Mouse (Mus musculus) hindbrain, embryonic 14.5 days (tissue): ENCODE data around the gene Ccdc170. TPM values are rescaled to one million over a fixed set of nuclear protein-coding genes. Genes with fewer than 3 reads are reported as not detected.

ENCODE experiments used
- ATAC-seq: fragments of 200-750 bp; cut with Nextera tagmentation; 2 replicates; pipeline ENCODE4 v1.8.0; 2017; ENCODE audit warnings: moderate number of reproducible peaks, mild to moderate bottlenecking, moderate TSS enrichment, moderate library complexity; ENCODE audit not compliant: low FRiP score
- DNase-seq: peaks from one replicate; pipeline ENCODE4 v3.0.0-alpha.2; 2015; ENCODE audit warnings: low spot score
- H3K27ac ChIP-seq: fragments of 300-500 bp; sonication (generic); 2 replicates; pipeline ENCODE4 v1.5.1; 2014; ENCODE audit warnings: mild to moderate bottlenecking, moderate library complexity
- H3K27me3 ChIP-seq: fragments of 300-500 bp; sonication (generic); 2 replicates; pipeline ENCODE4 v1.6.1; 2014; ENCODE audit warnings: mild to moderate bottlenecking, low read length, mixed read lengths; ENCODE audit not compliant: control insufficient read depth, insufficient read depth
- H3K36me3 ChIP-seq: fragments of 300-500 bp; sonication (generic); replicated peaks from 2 replicates; pipeline ENCODE4 v1.6.1; 2014; ENCODE audit not compliant: control insufficient read depth, insufficient read depth
- H3K4me1 ChIP-seq: fragments of 300-500 bp; sonication (generic); replicated peaks from 2 replicates; pipeline ENCODE4 v1.6.1; 2014; ENCODE audit warnings: antibody characterized with exemption, low read length, mixed read lengths; ENCODE audit not compliant: control insufficient read depth, insufficient read depth
- H3K4me2 ChIP-seq: fragments of 300-500 bp; sonication (generic); replicated peaks from 2 replicates; pipeline ENCODE4 v1.6.1; 2014; ENCODE audit warnings: mild to moderate bottlenecking, moderate library complexity
- H3K4me3 ChIP-seq: fragments of 300-500 bp; sonication (generic); replicated peaks from 2 replicates; pipeline ENCODE4 v1.5.1; 2014; ENCODE audit warnings: mild to moderate bottlenecking, low read length
- H3K9ac ChIP-seq: fragments of 300-500 bp; sonication (generic); 2 replicates; pipeline ENCODE4 v1.6.1; 2014
- H3K9me3 ChIP-seq: fragments of 300-500 bp; sonication (generic); 2 replicates; pipeline ENCODE4 v1.6.1; 2016; ENCODE audit warnings: low read length; ENCODE audit not compliant: control insufficient read depth
- WGBS: fragments of 180-500 bp; shearing (Covaris S2); extraction: QIAGEN DNeasy Blood & Tissue Kit; methylation state at CpG from one replicate; pipeline ENCODE4 v1.1.7; 2014; 5-methylcytosine and 5-hydroxymethylcytosine counted together
- polyA plus RNA-seq: library from polyadenylated mRNA; unstranded; fragments of >200 nt; fragmentation: Nextera tagmentation; extraction: Ambion mirVana; gene quantifications from 2 replicates; pipeline ENCODE4 v1.2.1, GENCODE M21; 2014

Ccdc170 gene
- polyA plus RNA-seq, 1 experiment from 2014 or later = 0.70 TPM

DNA sequence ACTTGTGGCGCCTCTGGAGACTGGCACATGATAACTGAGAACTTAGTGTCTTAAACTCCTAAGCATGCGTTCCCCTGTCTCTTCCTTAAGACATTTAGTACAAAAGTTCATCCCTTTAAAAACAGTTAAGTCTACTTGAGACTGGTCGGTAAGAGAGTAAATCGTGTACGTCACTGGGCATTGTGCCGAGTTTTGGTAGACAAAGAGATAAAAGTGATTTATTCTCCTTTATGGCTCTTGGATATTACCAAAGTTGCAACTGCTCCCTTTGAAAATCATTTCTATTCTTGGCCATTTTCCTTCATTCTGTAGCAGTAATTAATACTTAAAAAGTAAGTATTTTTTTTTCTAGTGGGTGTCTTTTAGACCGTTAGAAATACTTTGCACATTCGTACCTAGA lies 20.9 kb downstream of the Ccdc170 start:
- WGBS = 94% methylated on average over 8 of the region's 8 CpGs
- ATAC-seq (no peak), DNase-seq (no peak)
- Histone ChIP-seq H3K9ac (no peak overlapping the region), H3K27ac (no peak overlapping the region), H3K36me3 (no peaks in the 10 kb centered on the region), H3K27me3 (no peaks in the 10 kb centered on the region), H3K4me1 (no peaks in the 10 kb centered on the region), H3K9me3 (no peaks in the 10 kb centered on the region), H3K4me2 (no peak overlapping the region), H3K4me3 (no peak overlapping the region)

DNA sequence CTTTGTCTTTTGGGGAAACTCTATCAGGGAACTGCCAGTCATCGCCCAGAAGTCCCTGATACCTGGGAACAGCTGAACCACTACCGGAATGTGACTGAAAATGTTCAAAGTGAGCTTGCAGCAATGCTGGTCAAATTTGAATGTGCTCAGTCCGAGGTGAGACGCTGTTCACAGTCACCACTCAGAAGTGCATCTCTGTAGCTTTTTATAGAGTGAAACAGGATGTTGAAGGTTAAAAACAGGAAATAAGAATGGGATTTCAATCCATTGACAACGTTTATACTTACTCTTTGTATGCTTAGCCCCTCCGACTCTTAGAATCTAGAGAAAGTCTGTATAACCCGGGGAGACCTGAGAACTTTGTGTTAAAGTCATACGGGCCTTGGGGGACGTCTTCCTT lies 30.4 kb downstream of the Ccdc170 start:
- no peak for DNase-seq
- 87% methylated on average over 9 of the region's 9 CpGs for WGBS
- no peaks in the 10 kb centered on the region for H3K4me1 ChIP-seq
- H3K36me3 ChIP-seq = no peaks in the 10 kb centered on the region
- ATAC-seq = no peak
- no peak overlapping the region for H3K27ac ChIP-seq
- no peak overlapping the region for H3K4me3 ChIP-seq
- no peaks in the 10 kb centered on the region for H3K27me3 ChIP-seq
- H3K9me3 ChIP-seq = 0 out of 2 replicates have a peak, but pooled peaks cover 11% of the 10 kb centered on the region
- H3K4me2 ChIP-seq = no peak overlapping the region
- H3K9ac ChIP-seq = no peak overlapping the region

DNA sequence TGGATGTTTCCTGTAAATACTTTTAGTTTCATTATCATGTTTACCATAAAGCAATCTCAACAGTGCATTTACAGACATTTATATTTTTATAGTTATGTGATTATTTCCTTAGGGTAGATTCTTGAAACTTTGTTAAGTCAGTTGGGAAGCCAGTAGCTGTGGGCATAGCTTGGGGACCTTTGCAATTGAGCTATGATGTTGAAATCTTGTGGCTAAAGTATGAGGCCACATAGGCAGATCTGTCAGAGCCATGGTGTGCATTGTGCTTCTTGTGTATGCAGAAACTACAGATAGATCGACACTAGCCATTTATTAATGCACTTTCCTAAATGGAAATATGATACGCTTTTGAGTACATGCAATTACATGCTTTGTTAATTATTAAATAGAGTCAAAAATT lies 35.3 kb downstream of the Ccdc170 start:
- no peak for ATAC-seq
- H3K27ac ChIP-seq = no peak overlapping the region
- H3K9ac ChIP-seq = no peak overlapping the region
- H3K4me3 ChIP-seq = no peak overlapping the region
- H3K36me3 ChIP-seq = no peaks in the 10 kb centered on the region
- no peaks in the 10 kb centered on the region for H3K27me3 ChIP-seq
- no peaks in the 10 kb centered on the region for H3K4me1 ChIP-seq
- no peak for DNase-seq
- H3K9me3 ChIP-seq = 0 out of 2 replicates have a peak, but pooled peaks cover 11% of the 10 kb centered on the region
- H3K4me2 ChIP-seq = no peak overlapping the region
- WGBS = 77% methylated on average over 2 of the region's 2 CpGs

DNA sequence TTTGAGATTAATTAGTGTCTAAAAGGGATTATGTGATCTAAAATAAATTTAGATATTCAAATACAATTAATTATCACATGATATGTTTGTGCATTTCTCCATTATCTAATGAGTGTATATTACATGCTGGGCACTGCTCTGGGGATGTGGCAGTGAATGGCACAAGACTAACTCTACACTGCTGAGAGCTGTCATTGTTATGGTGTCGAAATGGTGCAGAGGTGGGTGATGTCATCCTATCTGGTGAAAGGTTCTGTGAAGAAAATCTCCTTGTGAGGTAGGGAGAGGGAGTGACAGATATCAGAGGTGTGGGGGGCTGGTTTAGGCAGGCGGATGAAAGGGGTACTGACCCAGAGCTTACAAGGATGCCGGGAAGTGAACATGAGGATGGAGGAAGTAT lies 37.3 kb downstream of the Ccdc170 start:
- no peak overlapping the region for H3K4me3 ChIP-seq
- no peaks in the 10 kb centered on the region for H3K27me3 ChIP-seq
- 83% methylated on average over 3 of the region's 3 CpGs for WGBS
- ATAC-seq (no peak), DNase-seq (no peak)
- no peak overlapping the region for H3K9ac ChIP-seq
- H3K4me2 ChIP-seq = no peak overlapping the region
- H3K27ac ChIP-seq = no peak overlapping the region
- H3K36me3 ChIP-seq = no peaks in the 10 kb centered on the region
- H3K9me3 ChIP-seq = 0 out of 2 replicates have a peak, but pooled peaks cover 11% of the 10 kb centered on the region
- H3K4me1 ChIP-seq = no peaks in the 10 kb centered on the region

DNA sequence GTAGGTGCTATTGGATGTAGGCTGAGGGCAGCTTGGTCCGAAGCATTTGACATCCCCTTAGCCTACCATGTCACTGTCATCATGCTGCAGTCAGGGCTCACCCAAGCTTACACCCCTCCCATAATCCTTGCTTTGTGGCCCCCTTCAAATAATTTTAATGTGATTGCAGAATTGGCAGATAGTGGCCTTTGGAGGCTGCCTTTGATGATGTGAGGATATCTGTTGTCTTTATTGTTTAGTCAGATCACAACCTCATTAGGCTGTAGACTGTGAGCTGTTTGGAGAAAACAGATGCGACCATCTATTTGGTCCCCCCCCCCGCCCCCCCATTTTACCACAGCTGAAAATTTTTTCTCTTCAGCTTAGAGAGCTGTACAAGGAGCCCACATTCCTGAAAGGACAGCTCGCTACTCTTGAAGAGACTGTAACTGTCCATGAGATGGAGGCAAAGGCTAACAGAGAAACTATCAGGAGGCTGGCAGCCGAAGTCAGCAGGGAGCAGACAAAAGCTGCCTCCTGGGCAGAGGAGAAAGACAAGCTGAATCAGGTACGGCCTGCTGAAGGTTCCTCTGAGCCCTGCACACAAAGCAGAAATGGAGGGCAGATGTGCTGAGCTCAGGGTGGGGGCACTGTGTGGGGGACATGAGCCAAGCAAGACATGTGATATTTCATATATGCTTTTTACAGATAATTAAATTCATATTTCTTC lies 38.2 kb downstream of the Ccdc170 start:
- Histone ChIP-seq H3K4me1 (no peaks in the 10 kb centered on the region), H3K27me3 (no peaks in the 10 kb centered on the region), H3K4me2 (no peak overlapping the region), H3K36me3 (no peaks in the 10 kb centered on the region), H3K4me3 (no peak overlapping the region), H3K9ac (no peak overlapping the region), H3K27ac (no peak overlapping the region), H3K9me3 (0 out of 2 replicates have a peak, but pooled peaks cover 7% of the 10 kb centered on the region)
- peak; percentile 31; the same call in 1 of the 2 replicates for ATAC-seq
- DNase-seq = no peak
- 48% methylated on average over 6 of the region's 6 CpGs for WGBS

DNA sequence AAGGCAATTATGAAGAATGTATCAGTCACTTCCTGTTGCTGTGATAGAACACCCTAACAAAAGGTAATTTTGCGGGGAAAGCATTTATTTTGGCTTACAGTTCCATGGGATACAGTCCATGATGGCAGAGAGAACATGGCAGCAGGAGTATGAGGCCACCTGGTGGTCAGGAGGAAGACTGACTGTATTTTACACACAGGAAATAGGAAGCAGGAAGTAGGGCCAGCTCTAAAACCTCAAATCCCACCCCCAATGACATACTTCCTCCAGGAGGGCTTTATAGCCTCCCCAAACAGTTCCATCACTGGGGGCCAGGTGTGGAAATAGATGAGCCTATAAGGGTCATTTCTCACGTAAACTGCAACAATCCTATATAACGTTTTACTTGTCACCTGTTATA lies 39.8 kb downstream of the Ccdc170 start:
- no peaks in the 10 kb centered on the region for H3K4me1 ChIP-seq
- no peak overlapping the region for H3K9ac ChIP-seq
- whole genome bisulfite sequencing = 97% methylated on average over 3 of the region's 3 CpGs
- H3K27ac ChIP-seq = no peak overlapping the region
- no peaks in the 10 kb centered on the region for H3K27me3 ChIP-seq
- DNase-seq (no peak), ATAC-seq (no peak)
- no peaks in the 10 kb centered on the region for H3K9me3 ChIP-seq
- H3K36me3 ChIP-seq = no peaks in the 10 kb centered on the region
- no peak overlapping the region for H3K4me2 ChIP-seq
- no peak overlapping the region for H3K4me3 ChIP-seq

DNA sequence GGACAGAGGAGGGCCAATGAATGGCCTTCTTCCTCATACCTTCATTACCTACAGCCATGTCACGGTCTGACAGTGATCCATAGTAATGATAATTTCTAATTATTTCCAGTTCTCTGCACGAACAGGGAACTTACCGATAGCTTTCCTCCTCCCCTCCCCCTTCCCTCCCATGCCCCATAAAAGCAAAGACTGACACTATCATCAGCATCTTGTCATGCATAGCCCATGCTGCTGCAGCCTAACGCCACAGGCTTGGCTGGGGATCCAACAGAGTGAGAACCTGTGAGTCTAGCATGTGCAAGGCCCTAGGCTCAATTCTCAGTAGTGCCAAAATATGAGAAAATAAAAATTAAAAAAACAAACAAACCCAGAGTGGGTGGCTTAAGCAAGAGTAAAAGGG lies 40.8 kb downstream of the Ccdc170 start:
- no peak overlapping the region for H3K9ac ChIP-seq
- H3K4me2 ChIP-seq = no peak overlapping the region
- no peaks in the 10 kb centered on the region for H3K27me3 ChIP-seq
- DNase-seq (no peak), ATAC-seq (no peak)
- no peak overlapping the region for H3K4me3 ChIP-seq
- no peaks in the 10 kb centered on the region for H3K36me3 ChIP-seq
- no peak overlapping the region for H3K27ac ChIP-seq
- WGBS = 30% methylated on average over 4 of the region's 4 CpGs
- H3K9me3 ChIP-seq = no peaks in the 10 kb centered on the region
- H3K4me1 ChIP-seq = no peaks in the 10 kb centered on the region

DNA sequence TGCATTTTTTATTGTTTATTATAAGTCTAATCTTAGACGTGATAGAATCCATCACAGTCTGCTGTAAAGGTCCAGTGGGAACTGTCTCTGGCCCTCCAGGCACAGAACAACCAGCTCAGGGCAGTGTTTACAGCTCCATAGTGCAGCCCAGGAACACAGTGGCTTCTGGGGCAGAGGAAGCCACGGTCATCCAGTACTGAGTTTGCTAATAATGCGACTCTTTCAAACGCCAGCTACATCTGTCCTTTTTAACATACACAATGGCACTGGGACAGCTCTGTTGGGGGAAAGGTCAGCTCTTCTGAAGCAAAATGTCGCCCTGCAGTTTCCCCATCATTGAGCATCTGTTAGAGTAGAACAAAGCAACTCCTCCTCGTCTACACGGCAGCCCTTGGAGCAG lies 45.7 kb downstream of the Ccdc170 start:
- no peak overlapping the region for H3K4me2 ChIP-seq
- 12% methylated on average over 7 of the region's 7 CpGs for WGBS
- no peaks in the 10 kb centered on the region for H3K4me1 ChIP-seq
- H3K27ac ChIP-seq = no peak overlapping the region
- no peak overlapping the region for H3K4me3 ChIP-seq
- no peaks in the 10 kb centered on the region for H3K36me3 ChIP-seq
- H3K9me3 ChIP-seq = no peaks in the 10 kb centered on the region
- H3K27me3 ChIP-seq = no peaks in the 10 kb centered on the region
- ATAC-seq (no peak), DNase-seq (no peak)
- no peak overlapping the region for H3K9ac ChIP-seq

DNA sequence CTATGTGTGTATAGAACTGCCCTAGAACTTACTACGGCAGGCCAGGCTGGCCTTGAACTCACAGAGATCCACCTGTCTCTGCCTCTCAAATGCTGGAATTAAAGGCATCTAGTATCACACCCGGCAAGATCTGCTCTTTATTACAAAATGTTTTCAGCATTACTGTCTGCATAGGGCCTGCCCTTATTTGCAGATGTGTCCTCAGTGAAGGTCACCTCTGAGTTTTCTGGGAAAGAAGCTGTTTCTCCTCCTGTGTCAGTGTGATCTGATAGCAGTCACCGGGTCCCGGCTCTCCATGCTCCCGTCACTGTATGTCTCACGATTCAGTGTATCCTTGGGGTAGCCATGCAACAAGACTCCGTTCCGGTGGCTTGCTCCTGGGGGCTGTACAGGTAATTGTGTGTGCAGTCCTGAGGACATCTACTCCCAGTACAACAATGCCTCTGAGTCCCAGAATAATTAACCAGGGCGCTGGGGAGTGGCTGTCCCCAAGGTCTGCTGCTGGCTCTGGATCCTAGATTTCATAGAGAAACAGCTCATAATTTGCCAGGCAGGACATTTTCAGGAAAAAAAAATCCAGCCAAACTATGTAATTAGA lies 48.4 kb downstream of the Ccdc170 start:
- Histone ChIP-seq H3K4me1 (no peaks in the 10 kb centered on the region), H3K9ac (no peak overlapping the region), H3K36me3 (no peaks in the 10 kb centered on the region), H3K9me3 (no peaks in the 10 kb centered on the region), H3K27ac (no peak overlapping the region), H3K4me3 (no peak overlapping the region), H3K4me2 (no peak overlapping the region), H3K27me3 (no peaks in the 10 kb centered on the region)
- WGBS = 86% methylated on average over 9 of the region's 9 CpGs
- DNase-seq = no peak
- ATAC-seq = no peak
